Mouse (Mus musculus) liver, embryonic 12.5 days (tissue): Measurements from ENCODE around the gene Glmn. TPM values are rescaled to one million over a fixed set of nuclear protein-coding genes. Genes with fewer than 3 reads are reported as not detected.

Source experiments
- ATAC-seq: fragments of 200-750 bp; cut with Nextera tagmentation; 2 replicates; pipeline ENCODE4 v1.8.0; 2017; ENCODE audit warnings: moderate number of reproducible peaks, mild to moderate bottlenecking, moderate library complexity
- H3K27ac ChIP-seq: fragments of 300-500 bp; sonication (generic); 2 replicates; pipeline ENCODE4 v1.5.1; 2016; ENCODE audit warnings: mild to moderate bottlenecking
- H3K27me3 ChIP-seq: fragments of 300-500 bp; sonication (generic); replicated peaks from 2 replicates; pipeline ENCODE4 v1.6.1; 2016; ENCODE audit warnings: mild to moderate bottlenecking, moderate library complexity
- H3K36me3 ChIP-seq: fragments of 300-500 bp; sonication (generic); 2 replicates; pipeline ENCODE4 v1.6.1; 2016; ENCODE audit warnings: mild to moderate bottlenecking, moderate library complexity
- H3K4me1 ChIP-seq: fragments of 300-500 bp; sonication (generic); 2 replicates; pipeline ENCODE4 v1.6.1; 2016
- H3K4me2 ChIP-seq: fragments of 300-500 bp; sonication (generic); 2 replicates; pipeline ENCODE4 v1.6.1; 2016; ENCODE audit warnings: mild to moderate bottlenecking, moderate library complexity
- H3K4me3 ChIP-seq: fragments of 300-500 bp; sonication (generic); 2 replicates; pipeline ENCODE4 v1.5.1; 2016; ENCODE audit warnings: mild to moderate bottlenecking, moderate library complexity
- H3K9ac ChIP-seq: fragments of 300-500 bp; sonication (generic); 2 replicates; pipeline ENCODE4 v1.6.1; 2016; ENCODE audit warnings: mild to moderate bottlenecking, moderate library complexity
- H3K9me3 ChIP-seq: fragments of 300-500 bp; sonication (generic); replicated peaks from 2 replicates; pipeline ENCODE4 v1.6.1; 2016; ENCODE audit warnings: mild to moderate bottlenecking, moderate library complexity
- whole genome bisulfite sequencing: fragments of 180-500 bp; shearing (Covaris S2); methylation state at CpG from one replicate; pipeline ENCODE4 v1.1.7; 2016; ENCODE audit not compliant: insufficient replicate concordance; 5-methylcytosine and 5-hydroxymethylcytosine counted together
- polyA plus RNA-seq: library from polyadenylated mRNA; unstranded; fragments of >200 nt; fragmentation: Nextera tagmentation; extraction: Ambion mirVana; gene quantifications from 2 replicates; pipeline ENCODE4 v1.2.1, GENCODE M21; 2016

Gene Glmn
- 10.3 and 12.2 TPM in 2 replicates for polyA plus RNA-seq

DNA sequence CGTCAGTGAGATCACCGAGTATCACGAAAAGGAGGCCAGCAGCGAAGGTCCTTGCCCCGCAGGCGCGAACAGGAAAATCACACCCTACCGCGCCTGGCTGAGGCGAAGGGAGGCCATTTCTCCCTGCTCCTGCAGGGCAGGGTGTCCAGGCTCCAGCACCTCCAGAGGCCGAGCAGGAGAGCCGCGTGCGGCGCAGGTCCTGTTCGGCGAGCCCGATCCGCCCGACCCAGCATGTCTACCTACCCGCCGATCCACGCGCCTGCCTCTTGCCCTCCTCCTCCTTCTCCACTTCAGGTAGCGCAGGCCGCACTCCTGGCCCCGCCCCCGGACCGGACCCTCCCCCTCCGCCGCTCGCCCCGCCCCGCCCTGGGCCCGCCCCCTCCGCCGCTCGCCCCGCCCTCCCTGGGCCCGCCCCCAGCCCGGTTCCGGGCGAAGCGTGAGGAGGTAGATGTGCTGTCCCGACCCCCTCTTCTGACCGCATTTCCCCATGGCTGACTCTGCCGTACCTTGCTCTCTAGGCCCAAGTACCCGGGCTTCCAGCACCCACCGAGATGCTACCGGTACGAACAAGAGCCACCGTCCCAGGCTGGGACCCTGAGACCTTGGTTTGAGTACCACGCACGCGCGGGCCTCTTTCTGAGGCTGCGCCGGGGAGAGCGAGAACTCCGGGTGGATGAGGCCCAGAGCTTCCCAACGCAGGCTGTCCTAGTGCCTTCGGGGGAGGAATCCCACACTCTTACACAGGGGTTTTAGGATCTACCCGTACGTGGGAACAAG is at the start of gene Glmn, which contains the start of gene Rpap2:
TSS of gene Glmn (minus strand) at position 588 of the 777 bp plus-strand sequence.
TSS of gene Rpap2 (plus strand) at position 73 of the 777 bp plus-strand sequence.
- peak within 1 kb of the TSS; percentile 90 for H3K4me2 ChIP-seq
- no peaks in the 10 kb centered on the region for H3K27me3 ChIP-seq
- H3K4me3 ChIP-seq = peak within 1 kb of the TSS; percentile 77
- H3K36me3 ChIP-seq = peaks cover 20% of the 10 kb centered on the region
- no peaks in the 10 kb centered on the region for H3K9me3 ChIP-seq
- peak within 1 kb of the TSS; percentile 81 for H3K27ac ChIP-seq
- peak; percentile 96 for ATAC-seq
- peaks cover 12% of the 10 kb centered on the region for H3K4me1 ChIP-seq
- peak within 1 kb of the TSS; percentile 83 for H3K9ac ChIP-seq
- 1% methylated on average over 58 of the region's 64 CpGs for WGBS

DNA sequence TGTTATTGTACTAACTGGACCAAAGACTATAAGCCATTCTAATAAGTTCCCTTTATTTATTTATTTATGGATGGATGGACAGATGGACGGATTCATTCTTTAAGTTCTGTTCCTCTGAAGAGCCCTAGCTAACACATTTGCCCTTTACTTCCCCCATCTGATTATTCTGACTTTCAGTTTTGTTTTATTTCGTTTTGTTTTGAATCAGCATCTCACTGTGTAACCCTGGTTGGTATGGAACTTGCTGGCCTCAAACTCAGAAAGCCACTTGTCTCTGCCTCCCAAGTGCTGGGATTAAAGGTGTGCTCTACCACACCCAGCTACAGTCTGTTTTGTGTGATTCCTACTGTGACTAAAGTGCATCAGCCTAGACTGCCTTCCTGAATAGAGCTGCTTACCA is 48.2 kb upstream of the Glmn start:
- Histone ChIP-seq H3K9ac (no peak overlapping the region), H3K9me3 (no peaks in the 10 kb centered on the region), H3K4me3 (no peak overlapping the region), H3K27ac (no peak overlapping the region), H3K27me3 (no peaks in the 10 kb centered on the region), H3K4me1 (peaks cover 12% of the 10 kb centered on the region), H3K4me2 (no peak overlapping the region), H3K36me3 (peaks cover 10% of the 10 kb centered on the region; the same call in 1 of the 2 replicates)
- WGBS = 70% methylated on average over 2 of the region's 2 CpGs
- ATAC-seq = no peak

- no peaks in the 10 kb centered on the region for H3K9me3 ChIP-seq
- H3K9ac ChIP-seq = no peak overlapping the region
- H3K27ac ChIP-seq = no peak overlapping the region
- peak; percentile 82 for ATAC-seq
- H3K36me3 ChIP-seq = peaks cover 11% of the 10 kb centered on the region; the same call in 1 of the 2 replicates
- no peak overlapping the region for H3K4me3 ChIP-seq
- H3K27me3 ChIP-seq = no peaks in the 10 kb centered on the region
- 49% methylated on average over 2 of the region's 2 CpGs for WGBS
- no peak overlapping the region for H3K4me2 ChIP-seq
- H3K4me1 ChIP-seq = peaks cover 12% of the 10 kb centered on the region
Measured at GRCm38 (mm10) chr5:107644595-107644994, 46.9 kb upstream of the Glmn start.

GRCm38 (mm10) chr5:107638366-107638765 is 40.7 kb upstream of the Glmn start:
- H3K9me3 ChIP-seq = no peaks in the 10 kb centered on the region
- 83% methylated on average over 8 of the region's 8 CpGs for WGBS
- no peak overlapping the region for H3K4me2 ChIP-seq
- H3K27ac ChIP-seq = no peak overlapping the region
- no peak for ATAC-seq
- H3K27me3 ChIP-seq = no peaks in the 10 kb centered on the region
- H3K4me3 ChIP-seq = no peak overlapping the region
- H3K36me3 ChIP-seq = peaks cover 26% of the 10 kb centered on the region
- H3K4me1 ChIP-seq = no peaks in the 10 kb centered on the region
- H3K9ac ChIP-seq = no peak overlapping the region

DNA sequence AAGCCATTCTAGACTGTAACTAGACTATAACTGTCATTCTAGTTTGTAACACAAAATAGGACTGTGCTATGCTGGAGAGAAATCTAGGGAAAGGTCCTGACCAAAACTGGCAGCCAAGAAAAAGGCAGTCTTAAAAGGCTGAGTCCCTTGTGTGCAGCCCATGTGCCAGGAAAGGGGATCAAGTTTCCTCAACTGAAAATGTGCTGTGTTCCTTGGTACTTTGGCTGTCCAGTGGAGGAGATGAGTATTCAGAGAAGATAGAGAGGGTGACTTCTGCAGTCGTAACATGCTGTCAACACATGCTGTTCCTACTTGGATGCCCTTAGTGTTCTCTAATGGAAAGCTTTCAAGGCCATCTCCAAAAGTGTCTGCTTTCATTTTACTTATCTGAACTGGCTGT is 39.4 kb upstream of the Glmn start:
- Histone ChIP-seq H3K27ac (no peak overlapping the region), H3K4me2 (no peak overlapping the region), H3K36me3 (peaks cover 19% of the 10 kb centered on the region), H3K27me3 (no peaks in the 10 kb centered on the region), H3K9me3 (no peaks in the 10 kb centered on the region), H3K9ac (no peak overlapping the region), H3K4me1 (no peaks in the 10 kb centered on the region), H3K4me3 (no peak overlapping the region)
- 74% methylated on average over 1 of the region's 1 CpGs for WGBS
- ATAC-seq = no peak

DNA sequence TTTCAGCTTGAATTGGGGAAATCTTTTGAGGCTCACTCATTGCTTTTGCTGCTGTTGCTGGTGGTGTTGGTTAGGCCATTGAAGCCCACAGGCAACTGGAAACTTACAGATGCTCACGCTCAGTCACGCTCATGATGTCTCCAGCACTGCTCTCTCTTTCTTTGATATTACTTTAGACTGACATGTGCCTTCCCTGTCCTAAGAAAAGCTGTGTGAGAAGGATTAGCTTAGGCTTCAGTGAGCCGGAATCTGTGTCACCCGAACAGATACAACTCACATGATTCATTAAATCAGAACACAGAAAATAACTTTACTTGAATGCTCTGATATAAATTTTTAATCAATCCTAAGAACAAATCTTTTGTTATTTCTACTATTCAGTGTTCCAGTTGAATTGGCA is 36.0 kb upstream of the Glmn start:
- Histone ChIP-seq H3K27ac (no peak overlapping the region), H3K4me3 (no peak overlapping the region), H3K27me3 (no peaks in the 10 kb centered on the region), H3K4me2 (no peak overlapping the region), H3K4me1 (no peaks in the 10 kb centered on the region), H3K36me3 (peaks cover 33% of the 10 kb centered on the region), H3K9me3 (no peaks in the 10 kb centered on the region), H3K9ac (no peak overlapping the region)
- ATAC-seq = no peak
- WGBS = 90% methylated on average over 4 of the region's 4 CpGs

DNA sequence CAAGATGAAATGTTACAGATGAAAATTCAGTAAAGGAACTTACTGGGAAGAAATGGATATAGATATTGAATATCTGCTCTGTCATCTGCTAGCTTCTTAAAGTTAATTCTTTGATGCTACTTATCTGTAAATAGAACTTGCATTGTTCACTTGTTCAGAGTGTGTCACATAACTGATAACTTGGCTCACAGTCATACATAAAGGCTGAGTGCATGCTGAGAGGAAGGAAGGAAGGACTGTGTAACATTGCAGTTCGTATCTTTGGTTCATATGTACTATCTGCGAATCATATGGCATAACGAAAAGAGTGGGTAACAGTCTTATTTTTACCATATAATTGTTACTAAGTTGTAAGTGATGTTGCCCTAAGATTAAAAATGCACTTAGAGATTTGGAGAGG is 23.6 kb upstream of the Glmn start:
- ATAC-seq = peak; percentile 69; the same call in 1 of the 2 replicates
- H3K4me2 ChIP-seq = no peak overlapping the region
- H3K27me3 ChIP-seq = no peaks in the 10 kb centered on the region
- WGBS = 54% methylated on average over 3 of the region's 3 CpGs
- H3K36me3 ChIP-seq = peaks cover 45% of the 10 kb centered on the region
- H3K9ac ChIP-seq = no peak overlapping the region
- peaks cover 9% of the 10 kb centered on the region; the same call in 1 of the 2 replicates for H3K4me1 ChIP-seq
- no peak overlapping the region for H3K4me3 ChIP-seq
- H3K9me3 ChIP-seq = no peaks in the 10 kb centered on the region
- no peak overlapping the region for H3K27ac ChIP-seq

GRCm38 (mm10) chr5:107617986-107618385 is 20.3 kb upstream of the Glmn start:
- ATAC-seq = no peak
- peaks cover 12% of the 10 kb centered on the region; the same call in 1 of the 2 replicates for H3K4me1 ChIP-seq
- H3K4me3 ChIP-seq = no peak overlapping the region
- no peak overlapping the region for H3K27ac ChIP-seq
- H3K9me3 ChIP-seq = no peaks in the 10 kb centered on the region
- H3K27me3 ChIP-seq = no peaks in the 10 kb centered on the region
- peaks cover 49% of the 10 kb centered on the region for H3K36me3 ChIP-seq
- WGBS = 76% methylated on average over 6 of the region's 6 CpGs
- no peak overlapping the region for H3K4me2 ChIP-seq
- no peak overlapping the region for H3K9ac ChIP-seq

DNA sequence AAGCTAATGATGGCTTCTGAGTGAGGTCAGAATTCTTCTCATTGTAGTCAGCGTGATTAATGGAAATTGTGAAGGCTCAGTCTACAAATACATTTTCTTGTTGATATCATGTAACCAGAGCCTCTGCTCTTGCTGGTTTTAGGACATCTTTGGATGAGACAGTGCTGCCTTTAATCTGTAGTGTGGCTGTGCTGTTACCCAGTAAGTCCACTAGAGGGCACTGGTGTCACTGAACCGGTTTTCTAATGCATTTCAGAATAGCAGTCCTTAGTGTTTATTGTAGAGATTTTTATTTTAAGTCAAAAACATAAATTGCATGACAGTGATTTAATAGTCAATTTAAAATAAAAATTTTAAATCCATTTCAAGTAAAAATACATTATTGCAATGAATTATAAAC is 13.5 kb upstream of the Glmn start:
- ATAC-seq = no peak
- H3K27ac ChIP-seq = no peak overlapping the region
- no peak overlapping the region for H3K4me2 ChIP-seq
- no peaks in the 10 kb centered on the region for H3K9me3 ChIP-seq
- no peak overlapping the region for H3K4me3 ChIP-seq
- H3K36me3 ChIP-seq = peaks cover 22% of the 10 kb centered on the region
- H3K4me1 ChIP-seq = 0 out of 2 replicates have a peak, but pooled peaks cover 3% of the 10 kb centered on the region
- 4% methylated on average over 2 of the region's 2 CpGs for WGBS
- no peaks in the 10 kb centered on the region for H3K27me3 ChIP-seq
- no peak overlapping the region for H3K9ac ChIP-seq

GRCm38 (mm10) chr5:107598380-107598779 is 692 bp upstream of the Glmn start:
- H3K4me3 ChIP-seq = peak overlapping the region; percentile 77
- H3K27ac ChIP-seq = peak overlapping the region; percentile 81; the same call in 1 of the 2 replicates
- no peaks in the 10 kb centered on the region for H3K27me3 ChIP-seq
- H3K4me1 ChIP-seq = peaks cover 12% of the 10 kb centered on the region
- WGBS = 17% methylated on average over 4 of the region's 4 CpGs
- H3K9me3 ChIP-seq = no peaks in the 10 kb centered on the region
- ATAC-seq = no peak
- H3K4me2 ChIP-seq = peak overlapping the region; percentile 90
- H3K9ac ChIP-seq = peak overlapping the region; percentile 83
- peaks cover 20% of the 10 kb centered on the region for H3K36me3 ChIP-seq

- Histone ChIP-seq H3K4me3 (no peak overlapping the region), H3K27ac (no peak overlapping the region), H3K9me3 (no peaks in the 10 kb centered on the region), H3K36me3 (peaks cover 60% of the 10 kb centered on the region), H3K9ac (no peak overlapping the region), H3K4me2 (no peak overlapping the region), H3K27me3 (no peaks in the 10 kb centered on the region), H3K4me1 (no peaks in the 10 kb centered on the region)
- WGBS = 84% methylated on average over 9 of the region's 9 CpGs
- ATAC-seq = no peak
Measured at GRCm38 (mm10) chr5:107569148-107569547, 28.5 kb downstream of the Glmn start.

DNA sequence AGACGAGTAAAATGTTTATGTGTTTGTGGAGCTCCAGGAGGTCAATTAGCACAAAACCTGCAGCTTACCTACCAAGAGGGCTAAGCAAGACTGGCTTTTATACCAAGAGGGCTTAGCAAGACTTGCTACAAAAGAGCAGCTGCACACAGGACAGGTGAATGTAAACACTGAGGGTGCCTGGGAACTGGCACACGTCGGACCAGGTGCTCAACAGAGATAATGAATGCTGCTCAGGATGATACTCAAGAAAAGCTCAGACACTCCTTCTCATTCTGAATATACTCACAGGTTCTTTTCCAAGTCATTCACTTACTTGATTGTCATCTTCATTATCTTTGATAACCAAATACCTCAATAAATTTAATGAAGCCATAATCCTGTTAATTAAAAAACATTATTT is 40.7 kb downstream of the Glmn start:
- H3K27me3 ChIP-seq = no peaks in the 10 kb centered on the region
- no peaks in the 10 kb centered on the region for H3K9me3 ChIP-seq
- H3K4me2 ChIP-seq = no peak overlapping the region
- WGBS = 59% methylated on average over 3 of the region's 3 CpGs
- peaks cover 40% of the 10 kb centered on the region for H3K36me3 ChIP-seq
- peaks cover 6% of the 10 kb centered on the region for H3K4me1 ChIP-seq
- H3K27ac ChIP-seq = no peak overlapping the region
- H3K9ac ChIP-seq = no peak overlapping the region
- H3K4me3 ChIP-seq = no peak overlapping the region
- ATAC-seq = peak; percentile 80
